Mouse (Mus musculus) lung, adult 2 months (tissue): ENCODE data around the gene Lamb2.

Experiments
- CTCF ChIP-seq: fragments of 200-500 bp; IDR thresholded peaks from 2 replicates; pipeline ENCODE4 v1.5.1; 2011; ENCODE audit warnings: mild to moderate bottlenecking, low read length, control low read depth; ENCODE audit not compliant: insufficient read depth
- POLR2A ChIP-seq: fragments of 200-500 bp; IDR thresholded peaks from 2 replicates; pipeline ENCODE4 v1.6.1; 2011; ENCODE audit warnings: low read depth, mild to moderate bottlenecking, control low read depth, low read length, borderline replicate concordance; ENCODE audit errors: extremely low read depth

GRCm38 (mm10) chr9:108517253-108517930, 37.9 kb downstream of the Lamb2 start:
- TF ChIP-seq CTCF (no peak), POLR2A (no peak)
